Mouse (Mus musculus) Patski (cell line): ENCODE results near the gene Ano7. TPM values are rescaled to one million over a fixed set of nuclear protein-coding genes. Genes with fewer than 3 reads are reported as not detected.

Experiments
- ATAC-seq: fragments of 100-300 bp; one replicate; pipeline ENCODE4 v1.8.0; 2021
- CTCF ChIA-PET: fragments of 350-600 bp; sonication (Branson Sonifier 250); formaldehyde crosslinking; loops from one replicate; lab custom pipeline; 2022; ENCODE audit warnings: inconsistent platforms; lab: Charles Lee
- POLR2A ChIA-PET: fragments of 350-600 bp; sonication (Branson Sonifier 250); formaldehyde crosslinking; loops from one replicate; lab custom pipeline; 2022; ENCODE audit warnings: antibody characterized with exemption, inconsistent platforms; lab: Charles Lee
- DNase-seq: peaks from one replicate; pipeline ENCODE4 v3.0.0-alpha.2; 2011; ENCODE audit warnings: low read depth, low spot score
- H3K27me3 ChIP-seq: fragments of 371-371 bp; one replicate; pipeline ENCODE4 v1.5.1; 2021
- CTCF ChIP-seq: fragments of 100-300 bp; IDR thresholded peaks from one replicate; pipeline ENCODE4 v1.5.1; 2021
- in situ Hi-C: fragments of 300-500 bp; cut with MboI; formaldehyde crosslinking; loops from 3 replicates; pipeline ENCODE4 v1.11.1; 2018; ENCODE audit warnings: low pct_unique_long_range_greater_than_20kb, mixed read lengths
- polyA plus RNA-seq: library from polyadenylated mRNA; unstranded; gene quantifications from one replicate; pipeline ENCODE4 v1.2.3, GENCODE M21; 2021

Gene Ano7
- not detected for polyA plus RNA-seq

DNA sequence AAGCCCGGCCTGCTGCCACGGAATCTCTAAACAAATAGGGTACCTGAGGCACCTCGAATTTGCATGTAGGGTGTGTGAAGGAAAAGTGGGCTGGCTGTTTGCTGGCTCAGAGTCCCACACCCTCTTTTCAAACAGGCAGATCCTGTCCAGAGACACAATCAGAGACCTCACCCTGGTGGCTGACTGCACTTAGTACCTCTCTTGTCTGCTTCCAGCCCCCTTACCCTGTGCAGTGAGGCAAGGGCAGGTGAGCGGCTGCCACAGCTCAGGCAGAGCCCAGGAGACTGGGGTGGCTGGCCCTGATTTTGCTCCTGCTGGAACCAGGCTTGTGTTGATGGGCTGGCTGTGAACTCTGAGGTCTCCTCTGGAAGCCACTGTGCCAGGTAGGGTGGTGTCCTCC lies at the start of gene Ano7:
Ano7 (plus strand) TSS at position 266 of the 400 bp plus-strand sequence.
- CTCF ChIA-PET, result no interaction called here
- in situ Hi-C loops, result no loop called here
- POLR2A ChIA-PET, result no interaction called here
- no peak for TF ChIP-seq CTCF
- no peak for ATAC-seq
- no peaks in the 10 kb centered on the region for H3K27me3 ChIP-seq
- no peak for DNase-seq

DNA sequence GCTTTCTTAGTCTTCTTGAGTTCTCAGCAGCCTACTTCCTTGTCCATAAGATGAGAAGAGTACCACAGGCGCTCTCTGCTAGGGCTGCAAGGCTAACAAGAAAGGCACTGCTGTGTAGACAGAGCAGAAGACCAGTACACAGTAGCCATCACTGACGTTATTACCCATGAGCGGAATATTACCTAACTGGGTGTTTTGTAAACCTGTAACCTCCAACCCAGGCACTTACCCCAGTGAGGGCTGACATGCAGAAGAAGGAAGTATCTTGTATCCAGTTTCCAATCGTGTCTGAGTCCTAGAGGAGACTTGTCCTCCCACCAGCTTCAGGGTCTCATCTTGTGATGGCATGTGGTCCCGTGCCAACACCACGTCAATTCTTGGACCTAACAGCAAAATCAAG lies 49.8 kb upstream of the Ano7 start:
- POLR2A ChIA-PET, result no interaction called here
- no peak for DNase-seq
- in situ Hi-C loops, result no loop called here
- CTCF ChIA-PET, result interaction anchor here (1.1 kb wide), 1 partner anchor 150 kb away, joined by 3 read pairs; no protein-coding TSS in a partner anchor
- H3K27me3 ChIP-seq, result no peaks in the 10 kb centered on the region
- TF ChIP-seq CTCF, result no peak
- no peak for ATAC-seq

DNA sequence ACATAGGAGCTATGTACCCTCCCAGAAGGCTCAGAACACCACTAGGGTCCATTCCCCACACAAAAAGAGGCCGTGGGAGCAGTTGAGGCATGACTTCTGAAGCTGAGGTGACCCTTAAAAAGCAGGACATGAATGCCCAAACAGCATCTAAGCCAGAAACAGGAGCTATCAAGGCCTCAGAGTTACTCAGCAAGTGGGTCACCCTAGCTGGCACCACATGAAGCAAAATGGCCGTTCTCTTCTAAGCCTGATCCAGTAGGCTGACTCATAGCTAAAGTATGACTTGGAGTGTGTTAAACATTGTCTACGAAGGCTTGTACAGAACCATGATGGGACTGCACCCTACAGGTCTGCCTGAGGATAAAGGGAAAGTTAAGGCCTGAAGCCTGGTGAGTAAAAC lies 47.3 kb upstream of the Ano7 start:
- in situ Hi-C loops, result no loop called here
- ATAC-seq (peak; percentile 92), DNase-seq (peak; percentile 46)
- no peaks in the 10 kb centered on the region for H3K27me3 ChIP-seq
- ChIA-PET CTCF (interaction anchor here (0.9 to 1.8 kb wide), 6 partner anchors 9 to 153 kb away, joined by 3 to 6 read pairs (median 4); partner anchors contain the start of gene Pask), POLR2A (interaction anchor here (0.6 kb wide), 1 partner anchor 111 kb away, joined by 3 read pairs; no protein-coding TSS in a partner anchor)
- peak; percentile 47 for TF ChIP-seq CTCF

DNA sequence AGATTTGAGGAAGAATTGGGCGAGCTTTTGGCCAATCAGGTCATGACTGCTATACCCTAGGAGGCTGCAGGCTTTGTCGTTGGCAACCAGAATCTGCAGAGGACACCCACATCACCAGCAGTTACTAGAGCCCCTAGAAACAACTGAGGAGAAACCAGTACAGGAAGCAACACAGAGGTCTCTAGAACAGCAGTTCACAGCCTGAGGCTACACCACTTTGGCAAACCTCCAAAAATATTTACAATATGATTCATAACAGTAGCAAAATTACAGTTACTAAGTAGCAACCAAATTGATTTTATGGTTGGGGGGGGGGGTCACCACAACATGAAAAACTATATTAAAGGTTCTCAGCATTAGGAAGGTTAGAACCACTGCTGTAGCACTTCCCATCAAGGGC lies 39.1 kb upstream of the Ano7 start:
- CTCF ChIA-PET, result no interaction called here

GRCm38 (mm10) chr1:93342648-93343503 lies 30.9 kb upstream of the Ano7 start, which contains the start of the genes Ppp1r7 and Pask:
Gene Ppp1r7, plus strand, starts transcription at chr1:93342854.
Gene Pask, minus strand, starts transcription at chr1:93343482.
- no peak for TF ChIP-seq CTCF
- ATAC-seq (peak; percentile 88), DNase-seq (peak; percentile 80)
- ChIA-PET POLR2A (no interaction called here), CTCF (interaction anchor here (0.8 to 2.3 kb wide), 4 partner anchors 9 to 214 kb away, joined by 3 to 11 read pairs (median 4); no protein-coding TSS in a partner anchor)
- no peaks in the 10 kb centered on the region for H3K27me3 ChIP-seq
- in situ Hi-C loops, result no loop called here

More for the DNA sequence above, 39.1 kb upstream of the Ano7 start:
- no peaks in the 10 kb centered on the region for H3K27me3 ChIP-seq
- ATAC-seq (no peak), DNase-seq (no peak)
- in situ Hi-C loops, result no loop called here
- POLR2A ChIA-PET, result no interaction called here
- TF ChIP-seq CTCF, result no peak

GRCm38 (mm10) chr1:93343504-93344047 lies 30.2 kb upstream of the Ano7 start:
- in situ Hi-C loops, result no loop called here
- H3K27me3 ChIP-seq, result no peaks in the 10 kb centered on the region
- ATAC-seq (peak; percentile 97), DNase-seq (peak; percentile 83)
- POLR2A ChIA-PET, result no interaction called here
- CTCF ChIA-PET, result interaction anchor here (0.7 to 2.3 kb wide), 5 partner anchors 9 to 215 kb away, joined by 3 to 11 read pairs (median 4); no protein-coding TSS in a partner anchor
- no peak for TF ChIP-seq CTCF

DNA sequence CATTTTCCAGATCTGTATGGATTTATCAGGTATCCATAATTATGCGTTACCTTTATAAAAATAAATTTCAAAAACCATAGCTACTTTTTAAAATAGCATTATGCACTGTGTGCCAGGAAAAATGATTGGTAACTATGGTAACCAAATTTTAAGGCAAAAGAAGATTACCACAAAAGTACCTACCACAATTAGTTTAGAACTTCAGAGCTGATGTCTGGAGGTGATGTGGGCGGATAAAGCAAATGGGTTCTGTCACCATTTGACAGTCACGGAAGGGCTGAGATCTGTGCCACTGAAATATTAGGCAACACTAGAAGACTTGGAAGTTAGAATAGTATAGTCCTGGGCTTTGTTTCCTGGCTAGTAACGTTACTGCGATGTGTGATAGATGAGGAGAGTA lies 26.6 kb upstream of the Ano7 start:
- ATAC-seq, result no peak
- in situ Hi-C loops, result no loop called here

GRCm38 (mm10) chr1:93349701-93350100 lies 24.0 kb upstream of the Ano7 start:
- CTCF ChIA-PET, result interaction anchor here (0.7 to 1.8 kb wide), 4 partner anchors 10 to 225 kb away, joined by 3 to 6 read pairs (median 4); no protein-coding TSS in a partner anchor
- DNase-seq, result no peak
- ATAC-seq, result no peak
- POLR2A ChIA-PET, result no interaction called here
- in situ Hi-C loops, result no loop called here
- no peak for TF ChIP-seq CTCF
- H3K27me3 ChIP-seq, result no peaks in the 10 kb centered on the region

More for the DNA sequence above, 26.6 kb upstream of the Ano7 start:
- no peak for DNase-seq
- ChIA-PET POLR2A (no interaction called here), CTCF (interaction anchor here (1.2 kb wide), 1 partner anchor 9 kb away, joined by 3 read pairs; no protein-coding TSS in a partner anchor)
- no peaks in the 10 kb centered on the region for H3K27me3 ChIP-seq
- TF ChIP-seq CTCF, result no peak

GRCm38 (mm10) chr1:93352724-93353123 lies 21.0 kb upstream of the Ano7 start:
- CTCF ChIA-PET, result interaction anchor here (1.5 kb wide), 2 partner anchors 9 to 224 kb away, joined by 3 to 5 read pairs; partner anchors contain the start of gene Pask
- TF ChIP-seq CTCF, result no peak
- ATAC-seq, result no peak
- POLR2A ChIA-PET, result no interaction called here
- in situ Hi-C loops, result no loop called here
- no peak for DNase-seq
- no peaks in the 10 kb centered on the region for H3K27me3 ChIP-seq

GRCm38 (mm10) chr1:93362661-93363060 lies 11.1 kb upstream of the Ano7 start:
- ChIA-PET CTCF (no interaction called here), POLR2A (no interaction called here)
- no peak for ATAC-seq
- DNase-seq, result no peak
- H3K27me3 ChIP-seq, result no peaks in the 10 kb centered on the region
- no peak for TF ChIP-seq CTCF
- in situ Hi-C loops, result no loop called here
